Mouse (Mus musculus) ES-E14 (cell line): ENCODE data around the gene Ankrd52.

Experiments
- ZC3H11A ChIP-seq: IDR thresholded peaks from 2 replicates; pipeline ENCODE4 v1.6.1; 2012; ENCODE audit warnings: low read depth, mild to moderate bottlenecking, inconsistent platforms, low read length, borderline replicate concordance
- ZNF384 ChIP-seq: IDR thresholded peaks from 2 replicates; pipeline ENCODE4 v1.6.1; 2012; ENCODE audit warnings: low read depth, low read length, inconsistent platforms

DNA sequence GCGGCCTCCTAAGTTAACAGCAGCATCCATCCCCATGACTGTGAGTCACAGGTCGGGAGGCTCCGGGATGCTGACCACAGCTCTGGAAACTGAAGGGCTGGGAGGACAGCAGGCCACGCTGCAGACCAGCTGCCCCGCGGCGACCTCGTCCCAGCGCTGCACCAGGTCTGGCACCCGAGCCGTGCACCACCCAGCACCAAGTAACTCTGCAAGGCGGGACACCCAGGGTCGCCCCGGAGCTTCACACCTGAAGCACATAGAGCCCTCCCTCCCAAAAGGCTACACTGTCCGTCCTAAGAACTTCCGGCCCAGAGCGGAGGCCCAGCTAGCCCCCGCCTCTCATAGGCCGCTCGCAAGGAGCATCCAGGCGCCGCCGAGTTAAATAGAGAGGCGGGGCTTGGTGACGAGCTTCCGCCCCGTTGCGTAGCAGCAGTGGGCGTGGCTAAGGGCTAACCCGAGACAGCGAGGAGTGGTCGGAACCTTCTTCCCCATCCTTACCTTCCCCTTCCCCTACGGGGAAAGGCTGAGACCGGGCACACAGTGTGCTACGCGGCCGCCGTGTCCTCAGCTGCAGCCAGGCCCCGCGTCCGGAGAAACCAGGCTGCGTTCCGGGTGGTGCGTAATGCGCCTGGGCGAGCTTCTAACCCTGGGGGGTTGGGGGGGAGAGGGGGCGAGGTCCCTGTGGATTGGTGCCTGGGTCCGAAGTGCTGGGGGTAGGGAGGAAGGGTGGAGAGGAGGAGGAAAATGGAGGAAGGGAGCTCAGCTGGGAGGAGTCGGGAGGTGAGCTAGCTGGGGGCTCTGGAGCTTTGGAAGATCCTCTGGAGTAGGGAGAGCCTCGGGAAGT is 34.5 kb downstream of the Ankrd52 start, which contains the start of the genes Nabp2 and Rnf41:
- TF ChIP-seq ZC3H11A = no peak
- no peak for TF ChIP-seq ZNF384
